Mouse (Mus musculus) midbrain, postnatal 0 days (tissue): ENCODE data around the gene Nol4l. TPM values are rescaled to one million over a fixed set of nuclear protein-coding genes. Genes with fewer than 3 reads are reported as not detected.

Experiments
- ATAC-seq: fragments of 200-750 bp; cut with Nextera tagmentation; 2 replicates; pipeline ENCODE4 v1.8.0; 2017; ENCODE audit warnings: moderate number of reproducible peaks, mild to moderate bottlenecking, moderate TSS enrichment, moderate library complexity; ENCODE audit not compliant: low FRiP score
- DNase-seq: peaks from one replicate; pipeline ENCODE4 v3.0.0-alpha.2; 2015; ENCODE audit warnings: low spot score
- H3K27ac ChIP-seq: fragments of 300-500 bp; sonication (generic); 2 replicates; pipeline ENCODE4 v1.5.1; 2014; ENCODE audit warnings: low read depth, mild to moderate bottlenecking, low read length, mixed read lengths
- H3K27me3 ChIP-seq: fragments of 300-500 bp; sonication (generic); 2 replicates; pipeline ENCODE4 v1.6.1; 2014; ENCODE audit warnings: low read length, control low read depth, mixed read lengths; ENCODE audit not compliant: insufficient read depth
- H3K36me3 ChIP-seq: fragments of 300-500 bp; sonication (generic); 2 replicates; pipeline ENCODE4 v1.6.1; 2014; ENCODE audit warnings: low read length, control low read depth, mixed read lengths; ENCODE audit not compliant: insufficient read depth
- H3K4me1 ChIP-seq: fragments of 300-500 bp; sonication (generic); 2 replicates; pipeline ENCODE4 v1.6.1; 2014; ENCODE audit warnings: mild to moderate bottlenecking, control low read depth, antibody characterized with exemption, low read length, mixed read lengths; ENCODE audit not compliant: insufficient read depth
- H3K4me2 ChIP-seq: fragments of 300-500 bp; sonication (generic); 2 replicates; pipeline ENCODE4 v1.6.1; 2014; ENCODE audit warnings: low read depth, mild to moderate bottlenecking, low read length, mixed read lengths; ENCODE audit not compliant: poor library complexity, severe bottlenecking
- H3K4me3 ChIP-seq: fragments of 300-500 bp; sonication (generic); 2 replicates; pipeline ENCODE4 v1.5.1; 2014; ENCODE audit warnings: low read depth, mild to moderate bottlenecking, low read length, moderate library complexity
- H3K9ac ChIP-seq: fragments of 300-500 bp; sonication (generic); replicated peaks from 2 replicates; pipeline ENCODE4 v1.6.1; 2014; ENCODE audit warnings: mild to moderate bottlenecking, low read length, moderate library complexity, mixed read lengths; ENCODE audit not compliant: poor library complexity, severe bottlenecking
- H3K9me3 ChIP-seq: fragments of 300-500 bp; sonication (generic); 2 replicates; pipeline ENCODE4 v1.6.1; 2016; ENCODE audit warnings: low read length, control low read depth
- CTCF ChIP-seq: IDR thresholded peaks from 2 replicates; pipeline ENCODE4 v1.5.1; 2016; ENCODE audit warnings: antibody characterized with exemption, mild to moderate bottlenecking
- WGBS: fragments of 180-500 bp; shearing (Covaris S2); extraction: QIAGEN DNeasy Blood & Tissue Kit; methylation state at CpG from one replicate; pipeline ENCODE4 v1.1.7; 2014; 5-methylcytosine and 5-hydroxymethylcytosine counted together
- polyA plus RNA-seq: library from polyadenylated mRNA; unstranded; fragments of >200 nt; fragmentation: Nextera tagmentation; extraction: Ambion mirVana; gene quantifications from 2 replicates; pipeline ENCODE4 v1.2.1, GENCODE M21; 2015
- total RNA-seq: library from RNA; depleted of rRNA; stranded (reverse); fragments of >200 nt; gene quantifications from 2 replicates; pipeline ENCODE4 v1.2.3, GENCODE M21; 2014; rRNA removed

Nol4l gene
- total RNA-seq (73.1 and 97.7 TPM in 2 replicates), polyA plus RNA-seq (24.4 and 26.4 TPM in 2 replicates)

GRCm38 (mm10) chr2:153529931-153530766 lies at the start of gene Nol4l:
Gene Nol4l (minus strand): TSS chr2:153529971.
- H3K4me1 ChIP-seq = no peaks in the 10 kb centered on the region

GRCm38 (mm10) chr2:153577122-153577521 lies 47.4 kb upstream of the Nol4l start:
- H3K4me3 ChIP-seq = no peak overlapping the region
- no peak for ATAC-seq
- WGBS = 47% methylated on average over 4 of the region's 4 CpGs
- H3K4me1 ChIP-seq = no peaks in the 10 kb centered on the region
- H3K9ac ChIP-seq = no peak overlapping the region
- no peak for TF ChIP-seq CTCF
- H3K36me3 ChIP-seq = no peaks in the 10 kb centered on the region
- no peak for DNase-seq
- no peaks in the 10 kb centered on the region for H3K9me3 ChIP-seq
- no peak overlapping the region for H3K27ac ChIP-seq
- no peak overlapping the region for H3K4me2 ChIP-seq
- no peaks in the 10 kb centered on the region for H3K27me3 ChIP-seq

More at GRCm38 (mm10) chr2:153529931-153530766, at the start of gene Nol4l:
- peak; percentile 12; the same call in 1 of the 2 replicates for ATAC-seq
- H3K9ac ChIP-seq = peak within 1 kb of the TSS; percentile 98
- WGBS = 3% methylated on average over 22 of the region's 86 CpGs
- peak within 1 kb of the TSS; percentile 95 for H3K4me2 ChIP-seq
- H3K27ac ChIP-seq = peak within 1 kb of the TSS; percentile 79
- no peaks in the 10 kb centered on the region for H3K9me3 ChIP-seq
- no peak for TF ChIP-seq CTCF
- H3K4me3 ChIP-seq = peak within 1 kb of the TSS; percentile 95
- H3K27me3 ChIP-seq = no peaks in the 10 kb centered on the region
- no peaks in the 10 kb centered on the region for H3K36me3 ChIP-seq
- DNase-seq = no peak

- Histone ChIP-seq H3K4me3 (no peak overlapping the region), H3K4me2 (no peak overlapping the region), H3K27ac (no peak overlapping the region), H3K36me3 (no peaks in the 10 kb centered on the region), H3K9ac (no peak overlapping the region), H3K27me3 (no peaks in the 10 kb centered on the region), H3K4me1 (no peaks in the 10 kb centered on the region), H3K9me3 (no peaks in the 10 kb centered on the region)
- ATAC-seq (no peak), DNase-seq (no peak)
- TF ChIP-seq CTCF = no peak
- 83% methylated on average over 3 of the region's 3 CpGs for WGBS
Measured at GRCm38 (mm10) chr2:153576150-153576549, 46.4 kb upstream of the Nol4l start.

- TF ChIP-seq CTCF = no peak
- H3K27ac ChIP-seq = no peak overlapping the region
Measured at GRCm38 (mm10) chr2:153575554-153575953, 45.8 kb upstream of the Nol4l start.

GRCm38 (mm10) chr2:153573101-153573500 lies 43.3 kb upstream of the Nol4l start:
- H3K9me3 ChIP-seq = no peaks in the 10 kb centered on the region
- no peak overlapping the region for H3K27ac ChIP-seq
- no peak overlapping the region for H3K4me3 ChIP-seq
- WGBS = 91% methylated on average over 9 of the region's 9 CpGs
- no peaks in the 10 kb centered on the region for H3K4me1 ChIP-seq
- no peaks in the 10 kb centered on the region for H3K27me3 ChIP-seq
- no peak overlapping the region for H3K9ac ChIP-seq
- no peaks in the 10 kb centered on the region for H3K36me3 ChIP-seq
- no peak for DNase-seq
- ATAC-seq = no peak
- no peak for TF ChIP-seq CTCF
- H3K4me2 ChIP-seq = no peak overlapping the region

More at GRCm38 (mm10) chr2:153575554-153575953, 45.8 kb upstream of the Nol4l start:
- H3K9me3 ChIP-seq = no peaks in the 10 kb centered on the region
- H3K27me3 ChIP-seq = no peaks in the 10 kb centered on the region
- no peak overlapping the region for H3K4me2 ChIP-seq
- no peak overlapping the region for H3K9ac ChIP-seq
- ATAC-seq (no peak), DNase-seq (no peak)
- 35% methylated on average over 6 of the region's 6 CpGs for WGBS
- H3K4me3 ChIP-seq = no peak overlapping the region
- no peaks in the 10 kb centered on the region for H3K36me3 ChIP-seq
- H3K4me1 ChIP-seq = no peaks in the 10 kb centered on the region

GRCm38 (mm10) chr2:153568541-153568940 lies 38.8 kb upstream of the Nol4l start:
- WGBS = 94% methylated on average over 6 of the region's 6 CpGs
- no peak overlapping the region for H3K27ac ChIP-seq
- H3K9ac ChIP-seq = no peak overlapping the region
- H3K4me1 ChIP-seq = no peaks in the 10 kb centered on the region
- H3K36me3 ChIP-seq = no peaks in the 10 kb centered on the region
- TF ChIP-seq CTCF = no peak
- no peaks in the 10 kb centered on the region for H3K27me3 ChIP-seq
- no peak overlapping the region for H3K4me3 ChIP-seq
- H3K4me2 ChIP-seq = no peak overlapping the region
- DNase-seq (no peak), ATAC-seq (no peak)
- no peaks in the 10 kb centered on the region for H3K9me3 ChIP-seq
